Mouse (Mus musculus) MEL (cell line): ENCODE data around the gene Srsf2. TPM values are rescaled to one million over a fixed set of nuclear protein-coding genes. Genes with fewer than 3 reads are reported as not detected.

ENCODE experiments used
- DNase-seq: peaks from one replicate; pipeline ENCODE4 v3.0.0; 2011; ENCODE audit warnings: low read depth, low spot score
- H3K27ac ChIP-seq: 2 replicates; pipeline ENCODE4 v1.5.1; 2012; ENCODE audit warnings: low read depth, mild to moderate bottlenecking, control low read depth, low read length, moderate library complexity; ENCODE audit not compliant: control insufficient read depth
- H3K27me3 ChIP-seq, 2 experiments: fragments of 150-350 bp in 1 of 2; sonication (generic) in 1 of 2; 2 replicates each; pipeline ENCODE4 v1.6.1; 2012; ENCODE audit warnings: low read length in 2 of 2, mild to moderate bottlenecking in 2 of 2, improper control_type of control experiment in 1 of 2, moderate library complexity in 1 of 2; ENCODE audit not compliant: insufficient read depth in 2 of 2, control insufficient read depth in 1 of 2
- H3K36me3 ChIP-seq, 2 experiments: 2 replicates each; pipeline ENCODE4 v1.6.1; 2012 to 2014; ENCODE audit warnings: low read length in 2 of 2, improper control_type of control experiment in 1 of 2, inconsistent platforms in 1 of 2, mild to moderate bottlenecking in 1 of 2; ENCODE audit not compliant: insufficient read depth in 2 of 2, control insufficient read depth in 1 of 2
- H3K4me1 ChIP-seq, 2 experiments: fragments of 150-350 bp in 1 of 2; sonication (generic) in 1 of 2; 2 replicates each; pipeline ENCODE4 v1.6.1; 2012; ENCODE audit warnings: low read length in 2 of 2, improper control_type of control experiment in 1 of 2, mild to moderate bottlenecking in 1 of 2; ENCODE audit not compliant: insufficient read depth in 2 of 2, control insufficient read depth in 1 of 2
- H3K4me3 ChIP-seq, 2 experiments: fragments of 150-350 bp in 1 of 2; sonication (generic) in 1 of 2; 2 replicates each; pipeline ENCODE4 v1.5.1; 2012; ENCODE audit warnings: low read depth in 2 of 2, low read length in 2 of 2, mild to moderate bottlenecking in 2 of 2, moderate library complexity in 2 of 2, control low read depth in 1 of 2, improper control_type of control experiment in 1 of 2; ENCODE audit not compliant: control insufficient read depth in 1 of 2, insufficient read depth in 1 of 2
- H3K79me2 ChIP-seq: 2 replicates; pipeline ENCODE4 v1.6.1; 2012; ENCODE audit warnings: mild to moderate bottlenecking, low read length, moderate library complexity; ENCODE audit not compliant: control insufficient read depth, poor library complexity, insufficient read depth
- H3K9ac ChIP-seq: 2 replicates; pipeline ENCODE4 v1.6.1; 2012; ENCODE audit warnings: low read depth, mild to moderate bottlenecking, control low read depth, low read length, moderate library complexity; ENCODE audit not compliant: control insufficient read depth, poor library complexity, severe bottlenecking
- H3K9me3 ChIP-seq: fragments of 150-350 bp; sonication (generic); replicated peaks from 2 replicates; pipeline ENCODE4 v1.6.1; 2012; ENCODE audit warnings: mild to moderate bottlenecking, low read length, improper control_type of control experiment, moderate library complexity; ENCODE audit not compliant: insufficient read depth
- BHLHE40 ChIP-seq: IDR thresholded peaks from 2 replicates; pipeline ENCODE4 v1.6.1; 2012; ENCODE audit warnings: low read depth, mild to moderate bottlenecking, inconsistent platforms, low read length, improper control_type of control experiment, borderline replicate concordance
- CHD1 ChIP-seq: IDR thresholded peaks from 2 replicates; pipeline ENCODE4 v1.6.1; 2012; ENCODE audit warnings: low read depth, mild to moderate bottlenecking, inconsistent platforms, low read length, improper control_type of control experiment
- CTCF ChIP-seq, 3 experiments: IDR thresholded peaks in 2 of 3; conservative IDR thresholded peaks in 1 of 3; 2 replicates each; pipeline ENCODE4 v1.5.1; 2011 to 2012; ENCODE audit warnings: low read length in 3 of 3, low read depth in 2 of 3, mild to moderate bottlenecking in 2 of 3, improper control_type of control experiment in 1 of 3, inconsistent platforms in 1 of 3, mixed read lengths in 1 of 3, moderate library complexity in 1 of 3; ENCODE audit not compliant: control insufficient read depth in 1 of 3, insufficient read depth in 1 of 3, poor library complexity in 1 of 3, severe bottlenecking in 1 of 3
- E2F4 ChIP-seq: IDR thresholded peaks from 2 replicates; pipeline ENCODE4 v1.6.1; 2011; ENCODE audit warnings: low read depth, low read length, improper control_type of control experiment, borderline replicate concordance
- ELF1 ChIP-seq: IDR thresholded peaks from 2 replicates; pipeline ENCODE4 v1.6.1; 2014; ENCODE audit warnings: low read depth, mild to moderate bottlenecking, inconsistent platforms, low read length, improper control_type of control experiment, moderate library complexity
- EP300 ChIP-seq, 2 experiments: IDR thresholded peaks; 2 replicates each; pipeline ENCODE4 v1.6.1; 2011; ENCODE audit warnings: improper control_type of control experiment in 2 of 2, low read length in 2 of 2, low read depth in 1 of 2, mild to moderate bottlenecking in 1 of 2
- ETS1 ChIP-seq: IDR thresholded peaks from 2 replicates; pipeline ENCODE4 v1.6.1; 2012; ENCODE audit warnings: low read depth, mild to moderate bottlenecking, inconsistent platforms, low read length, improper control_type of control experiment, moderate library complexity
- GABPA ChIP-seq: IDR thresholded peaks from 2 replicates; pipeline ENCODE4 v1.6.1; 2012; ENCODE audit warnings: low read depth, mild to moderate bottlenecking, inconsistent platforms, low read length, improper control_type of control experiment, moderate library complexity
- HCFC1 ChIP-seq: IDR thresholded peaks from 2 replicates; pipeline ENCODE4 v1.6.1; 2012; ENCODE audit warnings: low read depth, mild to moderate bottlenecking, inconsistent platforms, low read length, improper control_type of control experiment, moderate library complexity
- KAT2A ChIP-seq: conservative IDR thresholded peaks from 2 replicates; pipeline ENCODE4 v1.6.1; 2012; ENCODE audit warnings: low read depth, low read length, improper control_type of control experiment, inconsistent platforms
- MAFK ChIP-seq: IDR thresholded peaks from 2 replicates; pipeline ENCODE4 v1.6.1; 2011; ENCODE audit warnings: low read depth, mild to moderate bottlenecking, low read length, improper control_type of control experiment, borderline replicate concordance
- MAX ChIP-seq: IDR thresholded peaks from 2 replicates; pipeline ENCODE4 v1.6.1; 2011; ENCODE audit warnings: low read length, improper control_type of control experiment
- MAZ ChIP-seq: IDR thresholded peaks from 2 replicates; pipeline ENCODE4 v1.6.1; 2012; ENCODE audit warnings: low read depth, mild to moderate bottlenecking, inconsistent platforms, low read length, improper control_type of control experiment
- MEF2A ChIP-seq: IDR thresholded peaks from 2 replicates; pipeline ENCODE4 v1.6.1; 2014; ENCODE audit warnings: low read depth, mild to moderate bottlenecking, inconsistent platforms, low read length, improper control_type of control experiment; ENCODE audit not compliant: poor library complexity, insufficient replicate concordance, severe bottlenecking; ENCODE audit errors: extremely low read depth
- MXI1 ChIP-seq: IDR thresholded peaks from 2 replicates; pipeline ENCODE4 v1.6.1; 2011; ENCODE audit warnings: mild to moderate bottlenecking, low read depth, low read length, improper control_type of control experiment
- MYB ChIP-seq: IDR thresholded peaks from 2 replicates; pipeline ENCODE4 v1.6.1; 2011; ENCODE audit warnings: mild to moderate bottlenecking, low read depth, low read length, improper control_type of control experiment
- MYC ChIP-seq: IDR thresholded peaks from 2 replicates; pipeline ENCODE4 v1.6.1; 2011; ENCODE audit warnings: low read depth, mild to moderate bottlenecking, low read length, improper control_type of control experiment, moderate library complexity
- NELFE ChIP-seq: IDR thresholded peaks from 2 replicates; pipeline ENCODE4 v1.6.1; 2011; ENCODE audit warnings: low read depth, low read length, improper control_type of control experiment
- NRF1 ChIP-seq: IDR thresholded peaks from 2 replicates; pipeline ENCODE4 v1.6.1; 2014; ENCODE audit warnings: low read depth, mild to moderate bottlenecking, inconsistent platforms, low read length, improper control_type of control experiment, moderate library complexity; ENCODE audit not compliant: poor library complexity, insufficient read depth, severe bottlenecking
- POLR2AphosphoS2 ChIP-seq: IDR thresholded peaks from 2 replicates; pipeline ENCODE4 v1.6.1; 2011; ENCODE audit warnings: low read length, improper control_type of control experiment
- POLR2AphosphoS5 ChIP-seq: IDR thresholded peaks from 2 replicates; pipeline ENCODE4 v1.6.1; 2012; ENCODE audit warnings: low read depth, borderline replicate concordance, mild to moderate bottlenecking, inconsistent platforms, low read length, moderate library complexity, mixed read lengths
- RAD21 ChIP-seq: IDR thresholded peaks from 2 replicates; pipeline ENCODE4 v1.6.1; 2011; ENCODE audit warnings: mild to moderate bottlenecking, low read depth, low read length, improper control_type of control experiment
- RCOR1 ChIP-seq: IDR thresholded peaks from 2 replicates; pipeline ENCODE4 v1.6.1; 2012; ENCODE audit warnings: low read depth, mild to moderate bottlenecking, inconsistent platforms, low read length, improper control_type of control experiment
- SMC3 ChIP-seq: IDR thresholded peaks from 2 replicates; pipeline ENCODE4 v1.6.1; 2011; ENCODE audit warnings: low read depth, low read length, improper control_type of control experiment
- TAL1 ChIP-seq: IDR thresholded peaks from 2 replicates; pipeline ENCODE4 v1.6.1; 2012; ENCODE audit warnings: mild to moderate bottlenecking, inconsistent platforms, low read length, moderate library complexity, mixed read lengths
- TBP ChIP-seq: IDR thresholded peaks from 2 replicates; pipeline ENCODE4 v1.8.0; 2011; ENCODE audit warnings: low read depth, low read length, improper control_type of control experiment
- TCF12 ChIP-seq: IDR thresholded peaks from 2 replicates; pipeline ENCODE4 v1.6.1; 2014; ENCODE audit warnings: low read depth, mild to moderate bottlenecking, inconsistent platforms, low read length, improper control_type of control experiment, moderate library complexity
- USF2 ChIP-seq, 2 experiments: IDR thresholded peaks; 2 replicates each; pipeline ENCODE4 v1.6.1; 2011 to 2012; ENCODE audit warnings: improper control_type of control experiment in 2 of 2, low read length in 2 of 2, borderline replicate concordance in 1 of 2, inconsistent platforms in 1 of 2, low read depth in 1 of 2, mild to moderate bottlenecking in 1 of 2; ENCODE audit not compliant: insufficient read depth in 1 of 2
- ZC3H11A ChIP-seq: IDR thresholded peaks from 2 replicates; pipeline ENCODE4 v1.6.1; 2012; ENCODE audit warnings: low read depth, mild to moderate bottlenecking, inconsistent platforms, low read length, improper control_type of control experiment
- ZKSCAN1 ChIP-seq: IDR thresholded peaks from 2 replicates; pipeline ENCODE4 v1.6.1; 2012; ENCODE audit warnings: low read depth, mild to moderate bottlenecking, inconsistent platforms, low read length, improper control_type of control experiment, moderate library complexity
- ZMIZ1 ChIP-seq: IDR thresholded peaks from 2 replicates; pipeline ENCODE4 v1.6.1; 2012; ENCODE audit warnings: low read depth, mild to moderate bottlenecking, inconsistent platforms, low read length, improper control_type of control experiment, moderate library complexity
- ZNF384 ChIP-seq: IDR thresholded peaks from 2 replicates; pipeline ENCODE4 v1.6.1; 2012; ENCODE audit warnings: low read depth, mild to moderate bottlenecking, inconsistent platforms, low read length, improper control_type of control experiment
- polyA plus RNA-seq, 2 experiments: library from polyadenylated mRNA; stranded (reverse) in 1 of 2; unstranded in 1 of 2; fragments of >175 nt in 1 of 2; fragments of >200 nt in 1 of 2; gene quantifications; 2 replicates each; pipeline versions ENCODE4 v1.2.1 to v1.2.4; 2012; ENCODE audit warnings: low replicate concordance in 2 of 2, low read depth in 1 of 2; ENCODE audit not compliant: insufficient read length in 2 of 2, insufficient read depth in 1 of 2, missing spikeins in 1 of 2
- total RNA-seq: library from RNA; depleted of rRNA; stranded (reverse); fragments of 300-350 nt; gene quantifications from 2 replicates; pipeline ENCODE4 v1.2.3, GENCODE M21; 2012

The Srsf2 gene
- total and polyA plus RNA-seq, 3 experiments, result 257 to 1,128 (median 453) TPM

DNA sequence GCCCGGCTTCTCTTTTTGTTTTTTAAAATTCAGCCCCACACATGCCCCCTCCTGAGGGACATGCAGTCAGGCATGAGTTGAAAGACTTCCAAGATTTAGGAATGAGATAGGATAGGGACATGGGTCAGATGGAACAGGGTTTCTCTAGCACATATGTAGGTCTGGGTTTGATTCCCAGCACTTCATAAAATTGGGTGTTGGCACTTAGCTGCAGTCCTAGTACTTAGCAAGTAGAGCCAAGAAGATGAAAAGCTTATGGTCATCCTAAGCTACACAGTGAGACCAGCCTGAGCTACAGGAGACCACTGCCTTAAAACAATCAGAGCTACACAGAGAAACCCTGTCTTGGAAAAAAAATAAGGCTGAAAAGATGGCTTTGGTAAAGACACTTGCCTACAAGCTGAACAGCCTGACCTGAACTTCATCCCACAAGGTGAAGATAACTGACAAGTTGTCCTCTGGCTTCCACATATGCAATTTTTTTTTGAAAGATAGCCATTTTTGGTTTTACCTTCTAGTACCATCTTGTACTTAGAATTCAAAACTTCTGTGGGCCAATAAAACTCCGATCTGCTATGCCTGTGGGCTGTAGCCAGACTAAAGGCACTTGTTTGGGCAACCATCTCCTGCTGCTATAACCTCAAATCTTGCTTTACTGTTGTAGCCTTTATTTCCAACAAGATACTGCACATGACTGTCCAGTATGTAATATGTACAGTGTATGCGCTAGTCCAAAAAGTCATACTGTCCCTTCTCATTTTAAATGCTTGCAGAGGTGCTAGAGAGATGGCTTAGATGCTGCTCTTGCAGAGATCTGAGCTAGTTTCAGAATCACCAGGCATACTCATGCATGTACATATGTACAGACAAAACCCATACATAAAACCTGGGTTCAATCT, 5.5 kb downstream of the Srsf2 start (continued):
- TF ChIP-seq MXI1, result no peak
- no peak for TF ChIP-seq GABPA
- TF ChIP-seq MYB, result no peak
- TF ChIP-seq SMC3, result no peak
- TF ChIP-seq MYC, result no peak
- 0 out of 2 replicates have a peak, but pooled peaks have one; percentile 91 for TF ChIP-seq CHD1
- TF ChIP-seq ZKSCAN1, result no peak

DNA sequence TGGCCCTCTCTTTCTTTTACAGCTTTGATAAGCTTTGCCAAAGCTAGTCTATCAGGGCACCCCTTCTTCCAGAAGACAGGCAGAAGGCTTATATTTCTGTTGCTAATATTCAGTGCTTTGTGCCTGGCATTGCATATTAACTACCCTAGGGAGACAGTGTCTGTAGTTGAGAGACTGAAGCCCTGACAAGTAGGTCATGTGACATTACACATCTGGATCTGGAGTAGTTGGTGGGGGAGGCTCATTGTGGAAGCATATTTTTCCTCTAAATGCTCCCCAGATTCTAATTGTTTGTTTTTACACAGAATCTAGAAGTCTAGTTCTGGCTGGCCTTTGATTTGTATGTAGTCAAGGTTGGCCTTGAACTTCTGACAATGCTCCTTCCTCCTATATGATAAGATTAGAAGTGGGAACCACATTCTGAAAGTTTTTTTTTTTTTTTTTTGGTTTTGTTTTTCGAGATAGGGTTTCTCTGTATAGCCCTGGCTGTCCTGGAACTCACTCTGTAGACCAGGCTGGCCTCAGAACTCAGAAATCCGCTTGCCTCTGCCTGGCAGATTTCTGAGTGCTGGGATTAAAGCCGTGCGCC, 6.2 kb downstream of the Srsf2 start:
- Histone ChIP-seq H3K27ac (0 out of 2 replicates have a peak overlapping the region, but pooled peaks have one; percentile 1), H3K9me3 (no peaks in the 10 kb centered on the region), H3K36me3 (peaks cover 21 to 48% of the 10 kb centered on the region in 2 experiments), H3K4me3 (no peak overlapping the region), H3K4me1 (peaks cover 5 to 15% of the 10 kb centered on the region in 2 experiments; a peak in 3 of 4 replicates), H3K9ac (no peak overlapping the region), H3K27me3 (no peaks in the 10 kb centered on the region), H3K79me2 (peaks cover 65% of the 10 kb centered on the region)
- DNase-seq, result peak; percentile 60
- TF ChIP-seq RCOR1, result peak; percentile 49; the same call in 1 of the 2 replicates
- no peak for TF ChIP-seq HCFC1
- no peak for TF ChIP-seq EP300 (IDR thresholded peaks at IDR 0.05; ENCODE audit: low read depth in 1 of 2, low read length in 2 of 2)
- TF ChIP-seq KAT2A, result no peak
- TF ChIP-seq MYB, result no peak
- no peak for TF ChIP-seq NRF1
- no peak for TF ChIP-seq TCF12
- TF ChIP-seq ZC3H11A, result no peak
- no peak for TF ChIP-seq CTCF (IDR thresholded peaks at IDR 0.05 in 2 of 3, conservative IDR thresholded peaks at IDR 0.05 in 1 of 3; ENCODE audit: control insufficient read depth in 1 of 3, insufficient read depth in 1 of 3, low read depth in 2 of 3, low read length in 3 of 3, poor library complexity in 1 of 3, severe bottlenecking in 1 of 3)
- no peak for TF ChIP-seq GABPA
- no peak for TF ChIP-seq ETS1
- no peak for TF ChIP-seq MXI1
- TF ChIP-seq NELFE, result no peak
- no peak for TF ChIP-seq POLR2AphosphoS5
- no peak for TF ChIP-seq SMC3
- TF ChIP-seq MAX, result no peak
- TF ChIP-seq ZMIZ1, result no peak
- no peak for TF ChIP-seq E2F4
- TF ChIP-seq RAD21, result no peak
- TF ChIP-seq ZNF384, result peak; percentile 92
- no peak for TF ChIP-seq ELF1
- TF ChIP-seq BHLHE40, result no peak
- no peak for TF ChIP-seq TBP
- TF ChIP-seq ZKSCAN1, result no peak
- TF ChIP-seq MAFK, result no peak
- TF ChIP-seq USF2 (IDR thresholded peaks at IDR 0.05; ENCODE audit: borderline replicate concordance in 1 of 2, insufficient read depth in 1 of 2, low read depth in 1 of 2, low read length in 2 of 2), result no peak
- TF ChIP-seq MAZ, result no peak
- TF ChIP-seq MEF2A, result no peak
- TF ChIP-seq POLR2AphosphoS2, result no peak
- no peak for TF ChIP-seq TAL1
